8 mouse cellular contexts compared by ENCODE assay signal in the genomic region with DNA sequence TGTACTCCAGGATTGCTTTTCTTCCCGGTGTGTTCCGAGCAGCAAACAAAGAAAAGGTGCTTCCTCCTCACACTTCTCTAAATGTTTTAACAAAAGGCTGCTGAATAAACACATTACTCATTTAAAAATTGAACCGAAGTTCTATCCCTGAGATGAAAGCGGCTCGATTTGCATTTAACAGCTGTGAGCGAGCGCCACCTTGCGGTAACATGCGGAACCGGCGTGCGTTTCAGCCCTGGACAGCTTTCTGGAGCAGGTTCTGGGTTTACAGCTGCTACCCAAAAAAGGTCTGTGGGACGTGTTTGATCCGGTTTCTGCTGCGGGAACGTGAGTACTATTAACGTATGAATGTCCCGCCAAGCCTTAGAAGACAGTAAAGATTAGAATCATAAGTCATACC. TPM values are rescaled to one million over a fixed set of nuclear protein-coding genes. Genes with fewer than 3 reads are reported as not detected.
DNase-seq lines count a peak whose midpoint lies in the region; ATAC-seq lines count a peak whose summit lies in the region.

No protein-coding gene starts in this region.

- H3K27ac ChIP-seq in hindbrain, embryonic 11.5 days (ENCODE audit: low read depth, low read length): no peak overlapping the region
- H3K27ac ChIP-seq in lung, embryonic 15.5 days: no peak overlapping the region

- peaks cover 29% of the 10 kb centered on the region for H3K27me3 ChIP-seq in hindbrain, embryonic 11.5 days (ENCODE audit: control insufficient read depth, insufficient read depth, low read length)
- H3K27me3 ChIP-seq in lung, embryonic 15.5 days: peaks cover 62% of the 10 kb centered on the region

- WGBS in hindbrain, embryonic 11.5 days: under 1% methylated on average over 18 of the region's 18 CpGs
- WGBS in lung, embryonic 15.5 days: 0% methylated on average over 18 of the region's 18 CpGs

- peak overlapping the region; percentile 42 for H3K4me2 ChIP-seq in hindbrain, embryonic 11.5 days (replicated peaks; ENCODE audit: low read depth, low read length)
- H3K4me2 ChIP-seq in lung, embryonic 15.5 days: peak overlapping the region; percentile 91

- no peaks in the 10 kb centered on the region for H3K36me3 ChIP-seq in hindbrain, embryonic 11.5 days (ENCODE audit: control insufficient read depth, insufficient read depth, low read length)
- no peaks in the 10 kb centered on the region for H3K36me3 ChIP-seq in lung, embryonic 15.5 days

- no peak overlapping the region for H3K9ac ChIP-seq in hindbrain, embryonic 11.5 days (ENCODE audit: low read depth, low read length)
- no peak overlapping the region for H3K9ac ChIP-seq in lung, embryonic 15.5 days

- no peaks in the 10 kb centered on the region for H3K9me3 ChIP-seq in hindbrain, embryonic 11.5 days (ENCODE audit: control insufficient read depth, low read length)
- no peaks in the 10 kb centered on the region for H3K9me3 ChIP-seq in lung, embryonic 15.5 days

- DNase-seq in MN1 (ENCODE audit: low spot score): peak; percentile 60
- DNase-seq in cerebellum, adult 18-20 months: peak; percentile 83 to 93
- DNase-seq in forelimb bud, embryonic 11.5 days (ENCODE audit: low read depth, low spot score): peak; percentile 89
- peak; percentile 93 for DNase-seq in hindbrain, embryonic 11.5 days (ENCODE audit: low spot score)
- DNase-seq in layer of hippocampus, adult 9-11 months: peak; percentile 80
- DNase-seq in retina, adult 2 months (ENCODE audit: low read depth, low spot score): peak; percentile 30
- peak; percentile 74 to 80 for DNase-seq in urinary bladder, postnatal 36 days (ENCODE audit: low spot score in 2 of 2)

- ATAC-seq in hindbrain, embryonic 11.5 days (ENCODE audit: low FRiP score): no peak
- no peak for ATAC-seq in lung, embryonic 15.5 days (ENCODE audit: borderline replicate concordance, extremely low read depth, low FRiP score, low TSS enrichment)

- peaks cover 4% of the 10 kb centered on the region for H3K4me1 ChIP-seq in hindbrain, embryonic 11.5 days (replicated peaks; ENCODE audit: control insufficient read depth, insufficient read depth, low read length)
- peaks cover 25% of the 10 kb centered on the region for H3K4me1 ChIP-seq in lung, embryonic 15.5 days

- H3K4me3 ChIP-seq in hindbrain, embryonic 11.5 days (ENCODE audit: low read depth, low read length): no peak overlapping the region
- peak overlapping the region; percentile 50 for H3K4me3 ChIP-seq in lung, embryonic 15.5 days

RNA-seq across cellular contexts. Expression of a gene that starts 1.9 kb away (rescaled TPM):
- 1.3 and 1.7 TPM in 2 replicates for polyA plus RNA-seq in hindbrain, embryonic 11.5 days (2014; fragmentation: Nextera tagmentation; extraction: Ambion mirVana)
- 1.5 and 1.6 TPM in 2 replicates for polyA plus RNA-seq in lung, embryonic 15.5 days (2015; fragmentation: Nextera tagmentation; extraction: Ambion mirVana)

Comparison
In these comparisons a context has a peak if more than half of its experiments do, and no peak if none do; other contexts are left out.
1. DNase-seq: peak in every context shown above with its lines; median percentile 93 in hindbrain, embryonic 11.5 days; 89 in forelimb bud, embryonic 11.5 days; 88 in cerebellum, adult 18-20 months; 80 in layer of hippocampus, adult 9-11 months; 77 in urinary bladder, postnatal 36 days; 60 in MN1; 30 in retina, adult 2 months.